Mouse (Mus musculus) cerebellum, adult 2 months (tissue): ENCODE data around the gene Prss53.

ENCODE experiments used
- CTCF ChIP-seq: fragments of 200-500 bp; IDR thresholded peaks from 2 replicates; pipeline ENCODE4 v1.5.1; 2011; ENCODE audit warnings: low read depth, mild to moderate bottlenecking, control low read depth, low read length, moderate library complexity, borderline replicate concordance; ENCODE audit not compliant: insufficient read depth
- POLR2A ChIP-seq: fragments of 200-500 bp; IDR thresholded peaks from 2 replicates; pipeline ENCODE4 v1.6.1; 2011; ENCODE audit warnings: low read length, control low read depth, borderline replicate concordance; ENCODE audit not compliant: insufficient read depth

DNA sequence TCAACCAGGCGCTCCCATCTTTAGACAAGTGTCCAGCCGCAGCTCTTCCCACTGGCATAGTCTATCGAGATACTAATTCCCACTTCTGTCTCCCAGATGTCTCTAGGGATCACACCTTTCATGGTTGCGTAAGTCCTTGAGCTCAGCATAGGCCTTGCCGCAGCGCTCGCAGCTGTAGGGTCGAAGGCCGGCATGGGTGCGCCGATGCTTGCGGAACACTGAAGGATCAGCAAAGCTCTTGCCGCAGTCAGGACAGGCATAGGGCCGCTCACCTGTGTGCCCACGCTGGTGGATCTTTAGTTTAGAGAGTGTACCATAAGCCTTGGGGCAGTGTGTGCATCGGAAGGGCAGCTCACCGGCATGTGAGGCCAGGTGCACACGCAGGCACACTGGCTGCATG is 23.1 kb downstream of the Prss53 start:
- TF ChIP-seq CTCF (no peak), POLR2A (no peak)
